28 mouse cellular contexts compared by ENCODE assay signal in the genomic region with DNA sequence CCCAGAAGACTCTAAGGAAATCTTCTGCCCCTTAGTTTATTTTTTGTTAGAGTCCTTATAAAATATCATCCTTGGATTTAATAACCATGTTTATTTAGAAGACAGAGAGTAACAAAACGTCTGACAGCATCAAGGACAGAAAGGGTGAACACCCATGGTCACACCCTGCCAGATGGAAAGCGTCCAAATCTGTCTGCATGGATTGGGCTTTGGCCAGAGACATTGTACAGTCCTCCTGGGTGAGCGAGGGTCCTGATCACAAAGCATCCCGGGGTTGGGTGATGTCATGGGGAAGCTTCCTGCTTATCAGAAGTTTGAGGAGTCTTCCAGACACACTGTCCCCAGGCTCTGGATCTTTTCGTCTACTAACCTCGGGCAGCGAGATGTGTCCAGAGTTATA. TPM values are rescaled to one million over a fixed set of nuclear protein-coding genes. Genes with fewer than 3 reads are reported as not detected.
DNase-seq lines count a peak whose midpoint lies in the region; ATAC-seq and TF ChIP-seq lines count a peak whose summit lies in the region.
"Had no signal": no experiment of that assay in that cellular context is flagged by ENCODE, and none has a peak within 500 bp of the region (broad histone marks: within the 10 kb centered on the region; RNA-seq: fewer than 3 reads in every experiment).

No protein-coding gene starts in this region.

- H3K27ac ChIP-seq in forebrain, embryonic 14.5 days (ENCODE audit: low read depth, low read length) = no peak overlapping the region
- no peak overlapping the region for H3K27ac ChIP-seq in forebrain, postnatal 0 days (ENCODE audit: low read depth, low read length)
- no peak overlapping the region for H3K27ac ChIP-seq in kidney, embryonic 16.5 days (ENCODE audit: low read length)
- H3K27ac ChIP-seq: heart, embryonic 13.5 days; hindbrain, embryonic 12.5 days; liver, embryonic 15.5 days; midbrain, embryonic 10.5 days had no signal

- TF ChIP-seq CTCF in forebrain, postnatal 0 days (IDR thresholded peaks at IDR 0.05; ENCODE audit: low read depth) = no peak

- H3K9me3 ChIP-seq in forebrain, embryonic 14.5 days (replicated peaks; ENCODE audit: control insufficient read depth, low read length) = no peaks in the 10 kb centered on the region
- H3K9me3 ChIP-seq in forebrain, postnatal 0 days (ENCODE audit: low read length) = no peaks in the 10 kb centered on the region
- no peaks in the 10 kb centered on the region for H3K9me3 ChIP-seq in kidney, embryonic 16.5 days (ENCODE audit: low read length)
- H3K9me3 ChIP-seq: heart, embryonic 13.5 days; hindbrain, embryonic 12.5 days; liver, embryonic 15.5 days; midbrain, embryonic 10.5 days had no signal

- no peak overlapping the region for H3K4me3 ChIP-seq in forebrain, embryonic 14.5 days (ENCODE audit: low read depth, low read length)
- H3K4me3 ChIP-seq in forebrain, postnatal 0 days (ENCODE audit: low read depth, low read length) = no peak overlapping the region
- H3K4me3 ChIP-seq in kidney, embryonic 16.5 days (ENCODE audit: low read length) = no peak overlapping the region
- H3K4me3 ChIP-seq: heart, embryonic 13.5 days; hindbrain, embryonic 12.5 days; liver, embryonic 15.5 days; midbrain, embryonic 10.5 days had no signal

- no peak overlapping the region for H3K4me2 ChIP-seq in forebrain, embryonic 14.5 days (ENCODE audit: low read length)
- H3K4me2 ChIP-seq in forebrain, postnatal 0 days (ENCODE audit: low read depth) = no peak overlapping the region
- no peak overlapping the region for H3K4me2 ChIP-seq in kidney, embryonic 16.5 days (replicated peaks; ENCODE audit: low read depth, low read length)
- H3K4me2 ChIP-seq: heart, embryonic 13.5 days; hindbrain, embryonic 12.5 days; liver, embryonic 15.5 days had no signal

- H3K36me3 ChIP-seq in forebrain, embryonic 14.5 days (ENCODE audit: control insufficient read depth, insufficient read depth, low read length) = no peaks in the 10 kb centered on the region
- H3K36me3 ChIP-seq in forebrain, postnatal 0 days (ENCODE audit: insufficient read depth) = no peaks in the 10 kb centered on the region
- no peaks in the 10 kb centered on the region for H3K36me3 ChIP-seq in kidney, embryonic 16.5 days (ENCODE audit: insufficient read depth, low read length)
- H3K36me3 ChIP-seq: heart, embryonic 13.5 days; hindbrain, embryonic 12.5 days; liver, embryonic 15.5 days; midbrain, embryonic 10.5 days had no signal

- WGBS in forebrain, embryonic 14.5 days = 73% methylated on average over 7 of the region's 7 CpGs
- WGBS in forebrain, postnatal 0 days = 62% methylated on average over 7 of the region's 7 CpGs
- 61% methylated on average over 7 of the region's 7 CpGs for WGBS in kidney, embryonic 16.5 days

- H3K4me1 ChIP-seq in forebrain, embryonic 14.5 days (ENCODE audit: control insufficient read depth, insufficient read depth, low read length) = peaks cover 3% of the 10 kb centered on the region; the same call in 1 of the 2 replicates
- 0 out of 2 replicates have a peak, but pooled peaks cover 3% of the 10 kb centered on the region for H3K4me1 ChIP-seq in forebrain, postnatal 0 days (ENCODE audit: insufficient read depth)
- H3K4me1 ChIP-seq in kidney, embryonic 16.5 days (ENCODE audit: insufficient read depth, low read length) = no peaks in the 10 kb centered on the region
- H3K4me1 ChIP-seq: hindbrain, embryonic 12.5 days had no signal

- no peaks in the 10 kb centered on the region for H3K27me3 ChIP-seq in forebrain, embryonic 14.5 days (replicated peaks; ENCODE audit: control insufficient read depth, insufficient read depth, low read length)
- H3K27me3 ChIP-seq in forebrain, postnatal 0 days (ENCODE audit: insufficient read depth, low read length) = no peaks in the 10 kb centered on the region; the same call in 1 of the 2 replicates
- peaks cover 22% of the 10 kb centered on the region for H3K27me3 ChIP-seq in kidney, embryonic 16.5 days (ENCODE audit: insufficient read depth, low read length)

- no peak overlapping the region for H3K9ac ChIP-seq in forebrain, embryonic 14.5 days (ENCODE audit: low read length)
- no peak overlapping the region for H3K9ac ChIP-seq in forebrain, postnatal 0 days
- no peak overlapping the region for H3K9ac ChIP-seq in kidney, embryonic 16.5 days (replicated peaks; ENCODE audit: low read length)
- H3K9ac ChIP-seq: heart, embryonic 13.5 days; hindbrain, embryonic 12.5 days; liver, embryonic 15.5 days had no signal

- peak; percentile 13 for DNase-seq in forebrain, embryonic 14.5 days (ENCODE audit: low spot score)
- no peak for DNase-seq in forebrain, postnatal 0 days
- DNase-seq in kidney, adult 18-20 months = peak; percentile 24
- peak; percentile 39 for DNase-seq in lung, postnatal 10 days
- DNase-seq in lung, postnatal 25 days (ENCODE audit: low spot score) = no peak
- peak; percentile 49 to 52 for DNase-seq in kidney, postnatal 25 days
- DNase-seq: cerebellum, adult 9-11 months; embryo, embryonic 11 days; retina, postnatal 1 day; right cerebral cortex, postnatal 4 days; thymus, adult 2 months had no signal

- ATAC-seq in forebrain, embryonic 14.5 days = no peak
- no peak for ATAC-seq in forebrain, postnatal 0 days
- no peak for ATAC-seq in kidney, embryonic 16.5 days (ENCODE audit: low FRiP score, low TSS enrichment)
- ATAC-seq in megakaryocyte-erythroid progenitor cell, adult 5-6 weeks (replicated peaks; ENCODE audit: low FRiP score, low TSS enrichment, poor library complexity, severe bottlenecking) = no peak
- ATAC-seq: forebrain, embryonic 16.5 days had no signal

RNA-seq across cellular contexts. Expression of a gene that starts 39.7 kb away (rescaled TPM):
- polyA plus RNA-seq in forebrain, embryonic 14.5 days (2014; fragmentation: Nextera tagmentation; extraction: Ambion mirVana) = not detected in 2 replicates
- not detected in 2 replicates for total RNA-seq in forebrain, postnatal 0 days (2014; rRNA removed)
- not detected in 2 replicates for polyA plus RNA-seq in forebrain, postnatal 0 days (2015; fragmentation: Nextera tagmentation; extraction: Ambion mirVana)
- not detected in 2 replicates for polyA plus RNA-seq in kidney, embryonic 16.5 days (2015; fragmentation: Nextera tagmentation; extraction: Ambion mirVana)
- not detected in 2 replicates for total RNA-seq in megakaryocyte-erythroid progenitor cell, adult 5-6 weeks (2014; fragmentation: Nextera tagmentation)
- not detected in 2 replicates for total RNA-seq in megakaryocyte-erythroid progenitor cell, adult 5-6 weeks (2017)
- total RNA-seq: gastrocnemius, postnatal 4 days; layer of hippocampus, adult 18-20 months; layer of hippocampus, postnatal 25 days; left cerebral cortex, postnatal 14 days; monocyte, adult 5-6 weeks had no signal
- polyA plus RNA-seq: C2C12; embryonic facial prominence, embryonic 14.5 days; forebrain, embryonic 16.5 days; heart, embryonic 13.5 days; hindbrain, embryonic 12.5 days; intestine, embryonic 14.5 days; liver, embryonic 15.5 days; midbrain, embryonic 10.5 days; neural tube, embryonic 11.5 days; stomach, embryonic 16.5 days had no signal

RNA-seq across cellular contexts. Expression of a gene that starts 41.4 kb away (rescaled TPM):
- 0.12 and 0.30 TPM in 2 replicates for polyA plus RNA-seq in forebrain, embryonic 14.5 days (2014; fragmentation: Nextera tagmentation; extraction: Ambion mirVana)
- total RNA-seq in forebrain, postnatal 0 days (2014; rRNA removed) = not detected in 2 replicates
- 0.07 TPM in 1 of 2 replicates, not detected in the other for polyA plus RNA-seq in forebrain, postnatal 0 days (2015; fragmentation: Nextera tagmentation; extraction: Ambion mirVana)
- polyA plus RNA-seq in kidney, embryonic 16.5 days (2015; fragmentation: Nextera tagmentation; extraction: Ambion mirVana) = 0.12 TPM in 1 of 2 replicates, not detected in the other
- not detected in 2 replicates for total RNA-seq in megakaryocyte-erythroid progenitor cell, adult 5-6 weeks (2014; fragmentation: Nextera tagmentation)
- not detected in 2 replicates for total RNA-seq in megakaryocyte-erythroid progenitor cell, adult 5-6 weeks (2017)
- total RNA-seq: gastrocnemius, postnatal 4 days; layer of hippocampus, adult 18-20 months; layer of hippocampus, postnatal 25 days; left cerebral cortex, postnatal 14 days; monocyte, adult 5-6 weeks had no signal
- polyA plus RNA-seq: liver, embryonic 15.5 days; neural tube, embryonic 11.5 days had no signal

RNA-seq across cellular contexts. Expression of a gene that starts 56.0 kb away (rescaled TPM):
- polyA plus RNA-seq in forebrain, embryonic 14.5 days (2014; fragmentation: Nextera tagmentation; extraction: Ambion mirVana) = not detected in 2 replicates
- not detected in 2 replicates for total RNA-seq in forebrain, postnatal 0 days (2014; rRNA removed)
- not detected in 2 replicates for polyA plus RNA-seq in forebrain, postnatal 0 days (2015; fragmentation: Nextera tagmentation; extraction: Ambion mirVana)
- polyA plus RNA-seq in kidney, embryonic 16.5 days (2015; fragmentation: Nextera tagmentation; extraction: Ambion mirVana) = not detected in 2 replicates
- 14.1 and 24.4 TPM in 2 replicates for total RNA-seq in megakaryocyte-erythroid progenitor cell, adult 5-6 weeks (2014; fragmentation: Nextera tagmentation)
- total RNA-seq in megakaryocyte-erythroid progenitor cell, adult 5-6 weeks (2017) = 9.7 and 15.2 TPM in 2 replicates
- total RNA-seq: gastrocnemius, postnatal 4 days; layer of hippocampus, adult 18-20 months; layer of hippocampus, postnatal 25 days; left cerebral cortex, postnatal 14 days had no signal
- polyA plus RNA-seq: C2C12; embryonic facial prominence, embryonic 14.5 days; forebrain, embryonic 16.5 days had no signal

Comparison
In these comparisons a context has a peak if more than half of its experiments do, and no peak if none do; other contexts are left out.
1. DNase-seq: peak in forebrain, embryonic 14.5 days (single experiment), kidney, adult 18-20 months (single experiment), lung, postnatal 10 days (single experiment) and kidney, postnatal 25 days (2 of 2); none in forebrain, postnatal 0 days (single experiment) and lung, postnatal 25 days (single experiment).